Mouse (Mus musculus): Measurements from ENCODE around the gene Slc25a13. TPM values are rescaled to one million over a fixed set of nuclear protein-coding genes. Genes with fewer than 3 reads are reported as not detected.
A peak's percentile ranks its signal among the peaks of the same experiment; 100 is the strongest.
"Not testable (repeated sequence)": the region's sequence is repeated elsewhere in the genome, so short reads cannot be mapped to it uniquely, and the experiment has no call there.

Gene Slc25a13
- polyA plus RNA-seq, 1 experiment from 2014 or later, result 11.8 TPM

DNA sequence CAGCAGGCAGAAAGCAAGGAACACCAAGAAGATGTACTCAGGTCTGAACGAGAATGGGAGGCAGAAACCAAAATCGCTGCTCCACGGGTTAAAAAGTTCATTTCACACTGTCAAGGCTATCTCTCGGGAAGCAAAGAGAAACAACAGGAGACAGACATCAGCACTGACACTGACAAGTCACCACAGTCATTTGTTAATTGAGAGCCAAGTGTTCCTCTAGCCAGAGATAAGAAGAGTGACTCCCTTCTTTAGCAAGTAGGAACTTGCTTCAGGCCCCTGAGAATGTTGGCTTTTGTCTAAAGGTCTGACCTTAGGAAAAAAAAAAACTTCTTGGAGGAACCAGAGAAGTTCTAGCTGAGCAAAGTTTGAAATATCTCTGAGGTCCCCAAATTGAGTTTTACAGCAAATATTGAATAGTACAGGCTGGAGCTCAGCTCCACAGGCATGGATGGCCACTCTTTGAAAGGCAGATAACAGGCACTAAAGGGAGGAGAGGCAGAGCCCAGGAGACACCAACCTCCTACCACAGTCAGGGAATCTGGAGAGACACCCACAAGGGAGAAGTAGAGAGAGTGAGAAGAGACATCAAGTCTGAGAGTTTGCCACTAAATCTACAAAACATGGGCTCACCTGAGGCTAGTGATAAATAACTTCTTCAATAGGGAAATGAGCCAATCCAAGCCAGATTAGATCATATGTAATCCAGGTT is 8.5 kb downstream of the Slc25a13 start:
- H3K4me3 ChIP-seq (ENCODE audit: low read depth, low read length), result no peak overlapping the region
- H3K36me3 ChIP-seq (ENCODE audit: control insufficient read depth, insufficient read depth, low read length), result no peaks in the 10 kb centered on the region
- no peaks in the 10 kb centered on the region for H3K4me1 ChIP-seq (ENCODE audit: control insufficient read depth, insufficient read depth, low read length)
- WGBS, result 84% methylated on average over 4 of the region's 4 CpGs
- H3K9ac ChIP-seq (ENCODE audit: low read length), result no peak overlapping the region
- no peak overlapping the region for H3K4me2 ChIP-seq (ENCODE audit: low read length)
- H3K9me3 ChIP-seq (replicated peaks; ENCODE audit: control insufficient read depth, low read length), result no peaks in the 10 kb centered on the region
- ATAC-seq (no peak), DNase-seq (ENCODE audit: low spot score) (no peak)
- H3K27ac ChIP-seq (ENCODE audit: low read depth, low read length), result no peak overlapping the region
- H3K27me3 ChIP-seq (replicated peaks; ENCODE audit: control insufficient read depth, insufficient read depth, low read length), result no peaks in the 10 kb centered on the region

- Histone ChIP-seq H3K27ac (ENCODE audit: low read depth, low read length) (no peak overlapping the region), H3K36me3 (ENCODE audit: control insufficient read depth, insufficient read depth, low read length) (no peaks in the 10 kb centered on the region), H3K4me3 (ENCODE audit: low read depth, low read length) (no peak overlapping the region), H3K9me3 (replicated peaks; ENCODE audit: control insufficient read depth, low read length) (no peaks in the 10 kb centered on the region), H3K4me1 (ENCODE audit: control insufficient read depth, insufficient read depth, low read length) (no peaks in the 10 kb centered on the region), H3K4me2 (ENCODE audit: low read length) (no peak overlapping the region), H3K27me3 (replicated peaks; ENCODE audit: control insufficient read depth, insufficient read depth, low read length) (no peaks in the 10 kb centered on the region), H3K9ac (ENCODE audit: low read length) (no peak overlapping the region)
- WGBS, result 85% methylated on average over 3 of the region's 3 CpGs
- ATAC-seq (no peak), DNase-seq (ENCODE audit: low spot score) (no peak)
Measured at GRCm38 (mm10) chr6:6207836-6208235, 9.1 kb downstream of the Slc25a13 start.

- WGBS, result 100% methylated on average over 1 of the region's 1 CpGs
- Histone ChIP-seq H3K27me3 (replicated peaks; ENCODE audit: control insufficient read depth, insufficient read depth, low read length) (no peaks in the 10 kb centered on the region), H3K4me2 (ENCODE audit: low read length) (no peak overlapping the region), H3K9ac (ENCODE audit: low read length) (no peak overlapping the region), H3K4me1 (ENCODE audit: control insufficient read depth, insufficient read depth, low read length) (no peaks in the 10 kb centered on the region), H3K27ac (ENCODE audit: low read depth, low read length) (no peak overlapping the region), H3K36me3 (ENCODE audit: control insufficient read depth, insufficient read depth, low read length) (no peaks in the 10 kb centered on the region), H3K4me3 (ENCODE audit: low read depth, low read length) (no peak overlapping the region), H3K9me3 (replicated peaks; ENCODE audit: control insufficient read depth, low read length) (no peaks in the 10 kb centered on the region)
- no peak for DNase-seq (ENCODE audit: low spot score)
- ATAC-seq, result no peak
Measured at GRCm38 (mm10) chr6:6207395-6207794, 9.6 kb downstream of the Slc25a13 start.

GRCm38 (mm10) chr6:6205599-6206165 is 11.3 kb downstream of the Slc25a13 start:
- H3K36me3 ChIP-seq (ENCODE audit: control insufficient read depth, insufficient read depth, low read length), result no peaks in the 10 kb centered on the region
- H3K9me3 ChIP-seq (replicated peaks; ENCODE audit: control insufficient read depth, low read length), result no peaks in the 10 kb centered on the region
- no peak overlapping the region for H3K4me2 ChIP-seq (ENCODE audit: low read length)
- H3K27me3 ChIP-seq (replicated peaks; ENCODE audit: control insufficient read depth, insufficient read depth, low read length), result no peaks in the 10 kb centered on the region
- H3K4me1 ChIP-seq (ENCODE audit: control insufficient read depth, insufficient read depth, low read length), result no peaks in the 10 kb centered on the region
- H3K27ac ChIP-seq (ENCODE audit: low read depth, low read length), result no peak overlapping the region
- no peak overlapping the region for H3K4me3 ChIP-seq (ENCODE audit: low read depth, low read length)
- DNase-seq (ENCODE audit: low spot score) (no peak), ATAC-seq (no peak)
- WGBS, result 92% methylated on average over 3 of the region's 3 CpGs
- no peak overlapping the region for H3K9ac ChIP-seq (ENCODE audit: low read length)

DNA sequence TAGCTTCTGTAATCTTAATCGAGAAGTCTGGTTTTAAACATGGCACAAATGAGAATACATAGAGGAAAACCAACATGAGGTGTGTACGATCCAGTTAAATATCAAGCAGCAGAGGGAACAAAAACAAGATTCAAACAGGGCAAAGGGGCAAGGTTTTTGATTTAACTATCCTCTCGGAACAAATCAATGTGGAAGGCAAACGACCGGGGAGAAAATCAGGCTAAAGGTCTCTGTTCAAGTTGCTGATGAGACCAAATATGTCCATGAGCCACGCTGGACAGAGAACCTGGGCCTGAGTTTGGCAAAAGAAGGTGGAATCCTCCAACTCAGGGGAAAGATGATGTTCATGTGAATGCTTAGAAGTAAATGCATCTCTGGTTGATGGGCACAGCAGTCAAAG is 14.5 kb downstream of the Slc25a13 start:
- H3K27ac ChIP-seq (ENCODE audit: low read depth, low read length), result no peak overlapping the region
- no peaks in the 10 kb centered on the region for H3K27me3 ChIP-seq (replicated peaks; ENCODE audit: control insufficient read depth, insufficient read depth, low read length)
- H3K9ac ChIP-seq (ENCODE audit: low read length), result no peak overlapping the region
- WGBS, result 87% methylated on average over 6 of the region's 6 CpGs
- ATAC-seq (no peak), DNase-seq (ENCODE audit: low spot score) (no peak)
- H3K4me2 ChIP-seq (ENCODE audit: low read length), result no peak overlapping the region
- H3K36me3 ChIP-seq (ENCODE audit: control insufficient read depth, insufficient read depth, low read length), result no peaks in the 10 kb centered on the region
- H3K9me3 ChIP-seq (replicated peaks; ENCODE audit: control insufficient read depth, low read length), result no peaks in the 10 kb centered on the region
- no peak overlapping the region for H3K4me3 ChIP-seq (ENCODE audit: low read depth, low read length)
- no peaks in the 10 kb centered on the region for H3K4me1 ChIP-seq (ENCODE audit: control insufficient read depth, insufficient read depth, low read length)

GRCm38 (mm10) chr6:6201977-6202376 is 15.0 kb downstream of the Slc25a13 start:
- no peak for ATAC-seq
- WGBS, result 88% methylated on average over 5 of the region's 5 CpGs
- no peaks in the 10 kb centered on the region for H3K4me1 ChIP-seq (ENCODE audit: control insufficient read depth, insufficient read depth, low read length)
- H3K27ac ChIP-seq (ENCODE audit: low read depth, low read length), result no peak overlapping the region
- no peak overlapping the region for H3K9ac ChIP-seq (ENCODE audit: low read length)
- no peaks in the 10 kb centered on the region for H3K9me3 ChIP-seq (replicated peaks; ENCODE audit: control insufficient read depth, low read length)
- no peak for DNase-seq (ENCODE audit: low spot score)
- H3K4me2 ChIP-seq (ENCODE audit: low read length), result no peak overlapping the region
- no peak overlapping the region for H3K4me3 ChIP-seq (ENCODE audit: low read depth, low read length)
- no peaks in the 10 kb centered on the region for H3K27me3 ChIP-seq (replicated peaks; ENCODE audit: control insufficient read depth, insufficient read depth, low read length)
- no peaks in the 10 kb centered on the region for H3K36me3 ChIP-seq (ENCODE audit: control insufficient read depth, insufficient read depth, low read length)

GRCm38 (mm10) chr6:6199138-6199870 is 17.7 kb downstream of the Slc25a13 start:
- no peak overlapping the region for H3K9ac ChIP-seq (ENCODE audit: low read length)
- H3K4me1 ChIP-seq (ENCODE audit: control insufficient read depth, insufficient read depth, low read length), result no peaks in the 10 kb centered on the region
- H3K27me3 ChIP-seq (replicated peaks; ENCODE audit: control insufficient read depth, insufficient read depth, low read length), result no peaks in the 10 kb centered on the region
- WGBS, result 74% methylated on average over 10 of the region's 10 CpGs
- no peaks in the 10 kb centered on the region for H3K36me3 ChIP-seq (ENCODE audit: control insufficient read depth, insufficient read depth, low read length)
- H3K27ac ChIP-seq (ENCODE audit: low read depth, low read length), result no peak overlapping the region
- H3K9me3 ChIP-seq (replicated peaks; ENCODE audit: control insufficient read depth, low read length), result 0 out of 2 replicates have a peak, but pooled peaks cover 2% of the 10 kb centered on the region
- H3K4me2 ChIP-seq (ENCODE audit: low read length), result no peak overlapping the region
- H3K4me3 ChIP-seq (ENCODE audit: low read depth, low read length), result no peak overlapping the region
- ATAC-seq (peak; percentile 53; the same call in 1 of the 2 replicates), DNase-seq (ENCODE audit: low spot score) (no peak)

DNA sequence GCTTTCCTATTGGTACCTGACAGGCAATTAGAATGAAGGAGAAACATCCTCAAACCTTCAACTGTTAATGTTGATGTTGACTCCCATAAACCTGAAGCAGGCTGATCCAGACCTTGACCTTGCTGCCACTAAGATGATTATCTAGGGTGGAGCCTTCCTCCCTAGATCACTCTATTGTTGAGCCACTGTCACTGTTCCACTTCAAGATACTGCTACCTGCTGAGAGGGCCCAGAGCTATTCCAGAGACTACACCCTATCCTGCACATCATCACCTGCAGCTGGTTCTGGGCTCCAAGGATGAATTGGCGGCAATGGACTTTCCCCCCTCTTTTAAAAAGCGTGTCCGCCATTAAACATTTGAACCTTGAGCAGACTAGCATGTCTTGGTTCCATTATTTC is 18.9 kb downstream of the Slc25a13 start:
- 95% methylated on average over 3 of the region's 3 CpGs for WGBS

GRCm38 (mm10) chr6:6197339-6197738 is 19.6 kb downstream of the Slc25a13 start:
- WGBS, result 84% methylated on average over 6 of the region's 6 CpGs
- ATAC-seq, result no peak

More for the DNA sequence above, 18.9 kb downstream of the Slc25a13 start:
- not testable (repeated sequence) for H3K27me3 ChIP-seq (replicated peaks; ENCODE audit: control insufficient read depth, insufficient read depth, low read length); H3K27ac ChIP-seq (ENCODE audit: low read depth, low read length); H3K9me3 ChIP-seq (replicated peaks; ENCODE audit: control insufficient read depth, low read length); H3K4me1 ChIP-seq (ENCODE audit: control insufficient read depth, insufficient read depth, low read length); H3K36me3 ChIP-seq (ENCODE audit: control insufficient read depth, insufficient read depth, low read length); H3K4me2 ChIP-seq (ENCODE audit: low read length); ATAC-seq; DNase-seq (ENCODE audit: low spot score); H3K4me3 ChIP-seq (ENCODE audit: low read depth, low read length); H3K9ac ChIP-seq (ENCODE audit: low read length)

More at GRCm38 (mm10) chr6:6197339-6197738, 19.6 kb downstream of the Slc25a13 start:
- DNase-seq (ENCODE audit: low spot score), result no peak
- no peaks in the 10 kb centered on the region for H3K36me3 ChIP-seq (ENCODE audit: control insufficient read depth, insufficient read depth, low read length)
- H3K9ac ChIP-seq (ENCODE audit: low read length), result no peak overlapping the region
- no peaks in the 10 kb centered on the region for H3K27me3 ChIP-seq (replicated peaks; ENCODE audit: control insufficient read depth, insufficient read depth, low read length)
- H3K27ac ChIP-seq (ENCODE audit: low read depth, low read length), result no peak overlapping the region
- 0 out of 2 replicates have a peak, but pooled peaks cover 2% of the 10 kb centered on the region for H3K9me3 ChIP-seq (replicated peaks; ENCODE audit: control insufficient read depth, low read length)
- H3K4me1 ChIP-seq (ENCODE audit: control insufficient read depth, insufficient read depth, low read length), result no peaks in the 10 kb centered on the region
- H3K4me3 ChIP-seq (ENCODE audit: low read depth, low read length), result no peak overlapping the region
- no peak overlapping the region for H3K4me2 ChIP-seq (ENCODE audit: low read length)
